Mouse (Mus musculus) kidney, embryonic 14.5 days (tissue): ENCODE measurements around the gene Car9. TPM values are rescaled to one million over a fixed set of nuclear protein-coding genes. Genes with fewer than 3 reads are reported as not detected.
A peak's percentile ranks its signal among the peaks of the same experiment; 100 is the strongest.

Experiments used
- ATAC-seq: fragments of 200-750 bp; cut with Nextera tagmentation; 2 replicates; pipeline ENCODE4 v1.8.0; 2017; ENCODE audit warnings: moderate number of reproducible peaks, mild to moderate bottlenecking, moderate TSS enrichment, moderate library complexity; ENCODE audit not compliant: low FRiP score, low TSS enrichment
- H3K27ac ChIP-seq: fragments of 300-500 bp; sonication (generic); 2 replicates; pipeline ENCODE4 v1.5.1; 2014; ENCODE audit warnings: low read depth, mild to moderate bottlenecking, low read length, moderate library complexity, mixed read lengths
- H3K27me3 ChIP-seq: fragments of 300-500 bp; sonication (generic); 2 replicates; pipeline ENCODE4 v1.6.1; 2014; ENCODE audit warnings: mild to moderate bottlenecking, low read length; ENCODE audit not compliant: control insufficient read depth, insufficient read depth
- H3K36me3 ChIP-seq: fragments of 300-500 bp; sonication (generic); 2 replicates; pipeline ENCODE4 v1.6.1; 2014; ENCODE audit warnings: low read length, mixed read lengths; ENCODE audit not compliant: control insufficient read depth, insufficient read depth
- H3K4me1 ChIP-seq: fragments of 300-500 bp; sonication (generic); 2 replicates; pipeline ENCODE4 v1.6.1; 2014; ENCODE audit warnings: low read length, mixed read lengths; ENCODE audit not compliant: control insufficient read depth, insufficient read depth
- H3K4me2 ChIP-seq: fragments of 300-500 bp; sonication (generic); replicated peaks from 2 replicates; pipeline ENCODE4 v1.6.1; 2014; ENCODE audit warnings: low read depth, mild to moderate bottlenecking, low read length
- H3K4me3 ChIP-seq: fragments of 300-500 bp; sonication (generic); 2 replicates; pipeline ENCODE4 v1.5.1; 2014; ENCODE audit warnings: mild to moderate bottlenecking, low read length
- H3K9ac ChIP-seq: fragments of 300-500 bp; sonication (generic); 2 replicates; pipeline ENCODE4 v1.6.1; 2014; ENCODE audit warnings: low read depth, mild to moderate bottlenecking, low read length, moderate library complexity
- H3K9me3 ChIP-seq: fragments of 300-500 bp; sonication (generic); 2 replicates; pipeline ENCODE4 v1.6.1; 2016; ENCODE audit warnings: low read length; ENCODE audit not compliant: control insufficient read depth
- WGBS: fragments of 180-500 bp; shearing (Covaris S2); extraction: QIAGEN DNeasy Blood & Tissue Kit; methylation state at CpG from one replicate; pipeline ENCODE4 v1.1.7; 2014; 5-methylcytosine and 5-hydroxymethylcytosine counted together
- polyA plus RNA-seq: library from polyadenylated mRNA; unstranded; fragments of >200 nt; fragmentation: Nextera tagmentation; extraction: Ambion mirVana; gene quantifications from 2 replicates; pipeline ENCODE4 v1.2.1, GENCODE M21; 2014

Car9 gene
- polyA plus RNA-seq, 1 experiment from 2014 or later, result 0.80 TPM

GRCm38 (mm10) chr4:43511675-43512454 is 5.1 kb downstream of the Car9 start:
- H3K36me3 ChIP-seq, result peaks cover 10% of the 10 kb centered on the region; the same call in 1 of the 2 replicates
- H3K27me3 ChIP-seq, result no peaks in the 10 kb centered on the region
- no peak overlapping the region for H3K4me3 ChIP-seq
- H3K4me2 ChIP-seq, result no peak overlapping the region
- H3K9me3 ChIP-seq, result no peaks in the 10 kb centered on the region
- H3K27ac ChIP-seq, result no peak overlapping the region
- peaks cover 5% of the 10 kb centered on the region; the same call in 1 of the 2 replicates for H3K4me1 ChIP-seq
- H3K9ac ChIP-seq, result no peak overlapping the region
- 77% methylated on average over 19 of the region's 19 CpGs for WGBS
- ATAC-seq, result no peak

GRCm38 (mm10) chr4:43512653-43513052 is 5.9 kb downstream of the Car9 start:
- peaks cover 16% of the 10 kb centered on the region; the same call in 1 of the 2 replicates for H3K36me3 ChIP-seq
- peaks cover 5% of the 10 kb centered on the region; the same call in 1 of the 2 replicates for H3K4me1 ChIP-seq
- H3K27me3 ChIP-seq, result no peaks in the 10 kb centered on the region
- H3K4me3 ChIP-seq, result no peak overlapping the region
- no peak overlapping the region for H3K4me2 ChIP-seq
- no peak overlapping the region for H3K9ac ChIP-seq
- ATAC-seq, result no peak
- no peaks in the 10 kb centered on the region for H3K9me3 ChIP-seq
- 59% methylated on average over 7 of the region's 7 CpGs for whole genome bisulfite sequencing
- no peak overlapping the region for H3K27ac ChIP-seq

GRCm38 (mm10) chr4:43513300-43513699 is 6.5 kb downstream of the Car9 start:
- Histone ChIP-seq H3K4me1 (peaks cover 5% of the 10 kb centered on the region; the same call in 1 of the 2 replicates), H3K9me3 (no peaks in the 10 kb centered on the region), H3K9ac (no peak overlapping the region), H3K27me3 (no peaks in the 10 kb centered on the region), H3K36me3 (peaks cover 20% of the 10 kb centered on the region; the same call in 1 of the 2 replicates), H3K4me2 (no peak overlapping the region), H3K4me3 (no peak overlapping the region), H3K27ac (no peak overlapping the region)
- ATAC-seq, result no peak
- WGBS, result 84% methylated on average over 4 of the region's 4 CpGs

GRCm38 (mm10) chr4:43513791-43514190 is 7.0 kb downstream of the Car9 start:
- Histone ChIP-seq H3K36me3 (peaks cover 21% of the 10 kb centered on the region), H3K4me1 (peaks cover 6% of the 10 kb centered on the region), H3K9ac (no peak overlapping the region), H3K4me2 (no peak overlapping the region), H3K9me3 (no peaks in the 10 kb centered on the region), H3K27me3 (no peaks in the 10 kb centered on the region), H3K27ac (no peak overlapping the region), H3K4me3 (no peak overlapping the region)
- ATAC-seq, result no peak
- WGBS, result 72% methylated on average over 4 of the region's 4 CpGs

- no peaks in the 10 kb centered on the region for H3K9me3 ChIP-seq
- H3K4me1 ChIP-seq, result peaks cover 20% of the 10 kb centered on the region
- no peak for ATAC-seq
- 73% methylated on average over 11 of the region's 11 CpGs for WGBS
- no peak overlapping the region for H3K4me2 ChIP-seq
- 0 out of 2 replicates have a peak, but pooled peaks cover 4% of the 10 kb centered on the region for H3K27me3 ChIP-seq
- peaks cover 28% of the 10 kb centered on the region for H3K36me3 ChIP-seq
- no peak overlapping the region for H3K4me3 ChIP-seq
- H3K27ac ChIP-seq, result no peak overlapping the region
- H3K9ac ChIP-seq, result no peak overlapping the region
Measured at GRCm38 (mm10) chr4:43515764-43516708, 9.3 kb downstream of the Car9 start.

- Histone ChIP-seq H3K4me2 (peak overlapping the region; percentile 79), H3K36me3 (peaks cover 25% of the 10 kb centered on the region), H3K9me3 (no peaks in the 10 kb centered on the region), H3K27ac (no peak overlapping the region), H3K9ac (peak overlapping the region; percentile 18; the same call in 1 of the 2 replicates), H3K27me3 (peaks cover 15% of the 10 kb centered on the region; the same call in 1 of the 2 replicates), H3K4me3 (peak overlapping the region; percentile 18; the same call in 1 of the 2 replicates), H3K4me1 (peaks cover 36% of the 10 kb centered on the region)
- no peak for ATAC-seq
- whole genome bisulfite sequencing, result 18% methylated on average over 10 of the region's 10 CpGs
Measured at GRCm38 (mm10) chr4:43519551-43519950, 12.8 kb downstream of the Car9 start.

- Histone ChIP-seq H3K4me1 (peaks cover 36% of the 10 kb centered on the region), H3K4me2 (peak overlapping the region; percentile 79), H3K4me3 (peak overlapping the region; percentile 18; the same call in 1 of the 2 replicates), H3K9ac (no peak overlapping the region), H3K27ac (no peak overlapping the region; the same call in 1 of the 2 replicates), H3K9me3 (no peaks in the 10 kb centered on the region), H3K27me3 (peaks cover 15% of the 10 kb centered on the region; the same call in 1 of the 2 replicates), H3K36me3 (peaks cover 23% of the 10 kb centered on the region)
- peak; percentile 24; the same call in 1 of the 2 replicates for ATAC-seq
- WGBS, result 5% methylated on average over 6 of the region's 6 CpGs
Measured at GRCm38 (mm10) chr4:43519956-43520355, 13.2 kb downstream of the Car9 start.

- Histone ChIP-seq H3K4me2 (no peak overlapping the region), H3K27me3 (peaks cover 10% of the 10 kb centered on the region), H3K36me3 (peaks cover 20% of the 10 kb centered on the region), H3K9ac (no peak overlapping the region), H3K4me3 (no peak overlapping the region), H3K9me3 (0 out of 2 replicates have a peak, but pooled peaks cover 3% of the 10 kb centered on the region), H3K4me1 (peaks cover 4% of the 10 kb centered on the region; the same call in 1 of the 2 replicates), H3K27ac (no peak overlapping the region)
- ATAC-seq, result no peak
- 68% methylated on average over 5 of the region's 5 CpGs for WGBS
Measured at GRCm38 (mm10) chr4:43527880-43528279, 21.1 kb downstream of the Car9 start.
